Mouse (Mus musculus) testis, adult 2 months (tissue): ENCODE data around the gene Gstm4.

Experiments
- CTCF ChIP-seq: fragments of 200-500 bp; IDR thresholded peaks from 2 replicates; pipeline ENCODE4 v1.5.1; 2012; ENCODE audit warnings: low read depth, mild to moderate bottlenecking, inconsistent platforms, low read length, moderate library complexity; ENCODE audit not compliant: control insufficient read depth, insufficient read depth, insufficient replicate concordance
- POLR2A ChIP-seq: fragments of 200-500 bp; IDR thresholded peaks from 2 replicates; pipeline ENCODE4 v1.6.1; 2012; ENCODE audit warnings: low read depth, mild to moderate bottlenecking, inconsistent platforms, low read length, moderate library complexity; ENCODE audit not compliant: control insufficient read depth

GRCm38 (mm10) chr3:108050493-108050892, 5.8 kb upstream of the Gstm4 start:
- no peak for TF ChIP-seq POLR2A
- TF ChIP-seq CTCF = no peak
